Mouse (Mus musculus) hindbrain, postnatal 0 days (tissue): ENCODE measurements around the gene Zbtb46. TPM values are rescaled to one million over a fixed set of nuclear protein-coding genes. Genes with fewer than 3 reads are reported as not detected.

Experiments
- ATAC-seq: fragments of 200-750 bp; cut with Nextera tagmentation; 2 replicates; pipeline ENCODE4 v1.8.0; 2017; ENCODE audit warnings: mild to moderate bottlenecking, moderate TSS enrichment, moderate library complexity
- DNase-seq: peaks from one replicate; pipeline ENCODE4 v3.0.0-alpha.2; 2015; ENCODE audit warnings: low spot score
- H3K27ac ChIP-seq: fragments of 300-500 bp; sonication (generic); 2 replicates; pipeline ENCODE4 v1.5.1; 2014; ENCODE audit warnings: mild to moderate bottlenecking
- H3K27me3 ChIP-seq: fragments of 300-500 bp; sonication (generic); 2 replicates; pipeline ENCODE4 v1.6.1; 2014; ENCODE audit warnings: low read length, mixed read lengths; ENCODE audit not compliant: insufficient read depth
- H3K36me3 ChIP-seq: fragments of 300-500 bp; sonication (generic); 2 replicates; pipeline ENCODE4 v1.6.1; 2014; ENCODE audit warnings: low read length, mixed read lengths; ENCODE audit not compliant: insufficient read depth
- H3K4me1 ChIP-seq: fragments of 300-500 bp; sonication (generic); 2 replicates; pipeline ENCODE4 v1.6.1; 2014; ENCODE audit warnings: antibody characterized with exemption, low read length, mixed read lengths; ENCODE audit not compliant: insufficient read depth
- H3K4me2 ChIP-seq: fragments of 300-500 bp; sonication (generic); 2 replicates; pipeline ENCODE4 v1.6.1; 2014; ENCODE audit warnings: low read depth, mild to moderate bottlenecking, low read length, moderate library complexity, mixed read lengths
- H3K4me3 ChIP-seq: fragments of 300-500 bp; sonication (generic); 2 replicates; pipeline ENCODE4 v1.5.1; 2014; ENCODE audit warnings: low read length
- H3K9ac ChIP-seq: fragments of 300-500 bp; sonication (generic); replicated peaks from 2 replicates; pipeline ENCODE4 v1.6.1; 2014; ENCODE audit warnings: mild to moderate bottlenecking, low read length, moderate library complexity, mixed read lengths
- H3K9me3 ChIP-seq: fragments of 300-500 bp; sonication (generic); 2 replicates; pipeline ENCODE4 v1.6.1; 2016; ENCODE audit warnings: low read length, mixed read lengths
- CTCF ChIP-seq: IDR thresholded peaks from 2 replicates; pipeline ENCODE4 v1.5.1; 2016; ENCODE audit warnings: antibody characterized with exemption, control low read depth, low read depth
- WGBS: fragments of 180-500 bp; shearing (Covaris S2); extraction: QIAGEN DNeasy Blood & Tissue Kit; methylation state at CpG from one replicate; pipeline ENCODE4 v1.1.7; 2014; 5-methylcytosine and 5-hydroxymethylcytosine counted together
- polyA plus RNA-seq: library from polyadenylated mRNA; unstranded; fragments of >200 nt; fragmentation: Nextera tagmentation; extraction: Ambion mirVana; gene quantifications from 2 replicates; pipeline ENCODE4 v1.2.1, GENCODE M21; 2015
- total RNA-seq: library from RNA; depleted of rRNA; stranded (reverse); fragments of >200 nt; gene quantifications from 2 replicates; pipeline ENCODE4 v1.2.3, GENCODE M21; 2014

The Zbtb46 gene
- total and polyA plus RNA-seq, 2 experiments from 2014 or later = 19.2 to 29.0 TPM

GRCm38 (mm10) chr2:181409643-181410042 lies 49.6 kb downstream of the Zbtb46 start:
- Histone ChIP-seq H3K9me3 (no peaks in the 10 kb centered on the region), H3K4me2 (no peak overlapping the region), H3K4me1 (no peaks in the 10 kb centered on the region), H3K9ac (no peak overlapping the region), H3K27me3 (no peaks in the 10 kb centered on the region), H3K4me3 (no peak overlapping the region), H3K36me3 (no peaks in the 10 kb centered on the region), H3K27ac (no peak overlapping the region)
- 84% methylated on average over 7 of the region's 7 CpGs for WGBS
- ATAC-seq (no peak), DNase-seq (no peak)
- TF ChIP-seq CTCF = no peak

- H3K4me3 ChIP-seq = no peak overlapping the region
- WGBS = 94% methylated on average over 3 of the region's 3 CpGs
- ATAC-seq = no peak
- H3K9ac ChIP-seq = no peak overlapping the region
- no peak overlapping the region for H3K27ac ChIP-seq
- H3K27me3 ChIP-seq = no peaks in the 10 kb centered on the region
- H3K36me3 ChIP-seq = no peaks in the 10 kb centered on the region
- H3K4me1 ChIP-seq = no peaks in the 10 kb centered on the region
- no peak for DNase-seq
- no peak overlapping the region for H3K4me2 ChIP-seq
- no peak for TF ChIP-seq CTCF
- H3K9me3 ChIP-seq = no peaks in the 10 kb centered on the region
These were observed 55.5 kb downstream of the Zbtb46 start for GRCm38 (mm10) chr2:181403722-181404121.

- Histone ChIP-seq H3K27ac (no peak overlapping the region), H3K4me3 (no peak overlapping the region), H3K27me3 (no peaks in the 10 kb centered on the region), H3K9ac (no peak overlapping the region), H3K9me3 (no peaks in the 10 kb centered on the region), H3K36me3 (no peaks in the 10 kb centered on the region), H3K4me2 (no peak overlapping the region), H3K4me1 (no peaks in the 10 kb centered on the region)
- ATAC-seq (no peak), DNase-seq (no peak)
- no peak for TF ChIP-seq CTCF
- 21% methylated on average over 1 of the region's 1 CpGs for WGBS
These were observed 57.7 kb downstream of the Zbtb46 start for GRCm38 (mm10) chr2:181401497-181401896.

- no peak for DNase-seq
- 37% methylated on average over 5 of the region's 5 CpGs for WGBS
These were observed 61.9 kb downstream of the Zbtb46 start for GRCm38 (mm10) chr2:181397207-181397761.

GRCm38 (mm10) chr2:181394086-181394485 lies 65.1 kb downstream of the Zbtb46 start:
- Histone ChIP-seq H3K4me1 (no peaks in the 10 kb centered on the region), H3K36me3 (peaks cover 10% of the 10 kb centered on the region; the same call in 1 of the 2 replicates), H3K4me2 (no peak overlapping the region), H3K4me3 (no peak overlapping the region), H3K27ac (no peak overlapping the region), H3K9ac (no peak overlapping the region), H3K9me3 (no peaks in the 10 kb centered on the region), H3K27me3 (no peaks in the 10 kb centered on the region)
- no peak for TF ChIP-seq CTCF
- WGBS = 96% methylated on average over 3 of the region's 3 CpGs
- DNase-seq (no peak), ATAC-seq (no peak)

More at GRCm38 (mm10) chr2:181397207-181397761, 61.9 kb downstream of the Zbtb46 start:
- H3K27ac ChIP-seq = no peak overlapping the region
- H3K9me3 ChIP-seq = no peaks in the 10 kb centered on the region
- H3K27me3 ChIP-seq = no peaks in the 10 kb centered on the region
- TF ChIP-seq CTCF = no peak
- no peak overlapping the region for H3K4me2 ChIP-seq
- H3K36me3 ChIP-seq = no peaks in the 10 kb centered on the region; the same call in 1 of the 2 replicates
- H3K9ac ChIP-seq = no peak overlapping the region
- no peak overlapping the region for H3K4me3 ChIP-seq
- no peak for ATAC-seq
- H3K4me1 ChIP-seq = no peaks in the 10 kb centered on the region

GRCm38 (mm10) chr2:181392600-181393213 lies 66.5 kb downstream of the Zbtb46 start:
- Histone ChIP-seq H3K9me3 (no peaks in the 10 kb centered on the region), H3K27ac (no peak overlapping the region), H3K4me3 (no peak overlapping the region), H3K27me3 (no peaks in the 10 kb centered on the region), H3K9ac (no peak overlapping the region), H3K36me3 (peaks cover 10% of the 10 kb centered on the region; the same call in 1 of the 2 replicates), H3K4me1 (no peaks in the 10 kb centered on the region), H3K4me2 (no peak overlapping the region)
- WGBS = 32% methylated on average over 4 of the region's 4 CpGs
- ATAC-seq (peak; percentile 78; the same call in 1 of the 2 replicates), DNase-seq (peak; percentile 93)
- peak; percentile 90 for TF ChIP-seq CTCF

- DNase-seq (no peak), ATAC-seq (no peak)
- no peak overlapping the region for H3K4me2 ChIP-seq
- no peak for TF ChIP-seq CTCF
- H3K27me3 ChIP-seq = no peaks in the 10 kb centered on the region
- no peak overlapping the region for H3K27ac ChIP-seq
- no peaks in the 10 kb centered on the region for H3K4me1 ChIP-seq
- WGBS = 83% methylated on average over 2 of the region's 2 CpGs
- H3K9ac ChIP-seq = no peak overlapping the region
- H3K4me3 ChIP-seq = no peak overlapping the region
- H3K9me3 ChIP-seq = no peaks in the 10 kb centered on the region
- peaks cover 10% of the 10 kb centered on the region; the same call in 1 of the 2 replicates for H3K36me3 ChIP-seq
These were observed 67.7 kb downstream of the Zbtb46 start for GRCm38 (mm10) chr2:181391541-181391940.
